Mouse (Mus musculus): ENCODE measurements around the gene Shisa8. TPM values are rescaled to one million over a fixed set of nuclear protein-coding genes. Genes with fewer than 3 reads are reported as not detected.

The Shisa8 gene
- polyA plus RNA-seq, 1 experiment from 2014 or later = 0.66 TPM

DNA sequence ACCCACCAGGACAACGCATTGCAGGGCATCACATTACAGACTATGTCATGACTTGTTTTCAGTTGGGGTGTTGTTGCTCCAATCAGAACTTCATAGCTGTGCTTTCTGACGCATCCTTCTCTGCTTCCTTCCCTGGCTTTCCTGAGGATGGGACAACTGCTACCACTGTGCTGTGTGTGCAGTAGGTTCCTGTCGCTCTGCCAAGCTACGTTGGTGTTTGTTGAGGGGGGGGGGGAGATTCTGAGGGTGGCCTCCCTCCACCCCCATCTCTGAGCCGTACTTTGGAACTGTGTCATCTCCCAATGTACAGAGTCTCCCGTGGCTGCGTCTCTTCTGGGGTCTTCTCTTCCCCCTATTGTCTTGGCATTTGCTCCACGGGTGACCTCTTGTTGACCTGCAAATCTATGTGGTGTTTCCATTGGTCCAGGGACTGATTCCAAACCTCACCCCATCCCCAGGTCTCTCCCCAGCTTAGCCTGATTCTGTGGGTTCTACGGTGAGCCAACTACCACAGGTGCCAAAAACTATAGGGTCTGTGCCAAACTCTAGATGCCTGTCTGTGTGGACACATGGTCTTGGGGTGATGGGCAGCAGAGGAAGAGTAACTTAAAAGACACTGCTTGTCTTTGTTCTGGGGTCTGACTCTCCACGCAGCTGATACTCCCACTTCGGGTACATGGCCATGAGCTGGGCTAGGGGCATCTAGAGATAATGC lies 2.9 kb upstream of the Shisa8 start:
- 51% methylated on average over 11 of the region's 11 CpGs for WGBS
- H3K36me3 ChIP-seq (ENCODE audit: insufficient read depth, low read length) = no peaks in the 10 kb centered on the region
- H3K9me3 ChIP-seq (replicated peaks; ENCODE audit: low read length) = no peaks in the 10 kb centered on the region
- TF ChIP-seq CTCF (IDR thresholded peaks at IDR 0.05; ENCODE audit: low read depth) = no peak
- no peak for DNase-seq (ENCODE audit: low spot score)
- peaks cover 11% of the 10 kb centered on the region; the same call in 1 of the 2 replicates for H3K4me1 ChIP-seq (replicated peaks; ENCODE audit: insufficient read depth, low read length)
- peaks cover 43% of the 10 kb centered on the region for H3K27me3 ChIP-seq (ENCODE audit: insufficient read depth, low read length)
- no peak for ATAC-seq (replicated peaks; ENCODE audit: low FRiP score, low read depth)
- H3K4me3 ChIP-seq (replicated peaks; ENCODE audit: low read depth, low read length) = no peak overlapping the region
- H3K9ac ChIP-seq (ENCODE audit: low read depth, low read length) = no peak overlapping the region
- H3K4me2 ChIP-seq (ENCODE audit: low read length) = no peak overlapping the region
- H3K27ac ChIP-seq = no peak overlapping the region

DNA sequence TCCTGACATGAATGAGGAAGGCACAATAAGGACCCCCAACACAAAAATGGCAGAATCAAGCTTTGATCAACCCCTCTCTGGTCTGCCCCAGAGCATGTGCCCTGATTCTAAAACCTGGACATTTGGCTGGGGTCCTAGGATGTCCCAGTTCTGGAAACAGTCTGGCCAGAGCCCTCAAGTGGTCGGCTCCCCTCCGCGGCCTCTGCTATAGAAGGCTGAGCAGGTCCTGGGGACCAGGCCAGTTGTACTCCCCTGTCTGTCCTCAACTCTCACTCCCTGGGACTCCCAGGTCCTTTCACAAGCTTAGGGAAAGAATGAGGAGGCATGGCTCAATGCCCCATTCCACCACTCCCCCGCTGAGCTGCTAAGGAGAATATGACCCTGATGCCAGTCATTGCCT lies 607 bp upstream of the Shisa8 start:
- Histone ChIP-seq H3K4me3 (replicated peaks; ENCODE audit: low read depth, low read length) (no peak overlapping the region), H3K36me3 (ENCODE audit: insufficient read depth, low read length) (no peaks in the 10 kb centered on the region), H3K9ac (ENCODE audit: low read depth, low read length) (no peak overlapping the region), H3K27me3 (ENCODE audit: insufficient read depth, low read length) (peaks cover 48% of the 10 kb centered on the region), H3K4me2 (ENCODE audit: low read length) (no peak overlapping the region), H3K27ac (no peak overlapping the region), H3K9me3 (replicated peaks; ENCODE audit: low read length) (no peaks in the 10 kb centered on the region), H3K4me1 (replicated peaks; ENCODE audit: insufficient read depth, low read length) (peaks cover 11% of the 10 kb centered on the region; the same call in 1 of the 2 replicates)
- 5% methylated on average over 4 of the region's 4 CpGs for whole genome bisulfite sequencing
- no peak for DNase-seq (ENCODE audit: low spot score)
- ATAC-seq (replicated peaks; ENCODE audit: low FRiP score, low read depth) = no peak
- TF ChIP-seq CTCF (IDR thresholded peaks at IDR 0.05; ENCODE audit: low read depth) = no peak

DNA sequence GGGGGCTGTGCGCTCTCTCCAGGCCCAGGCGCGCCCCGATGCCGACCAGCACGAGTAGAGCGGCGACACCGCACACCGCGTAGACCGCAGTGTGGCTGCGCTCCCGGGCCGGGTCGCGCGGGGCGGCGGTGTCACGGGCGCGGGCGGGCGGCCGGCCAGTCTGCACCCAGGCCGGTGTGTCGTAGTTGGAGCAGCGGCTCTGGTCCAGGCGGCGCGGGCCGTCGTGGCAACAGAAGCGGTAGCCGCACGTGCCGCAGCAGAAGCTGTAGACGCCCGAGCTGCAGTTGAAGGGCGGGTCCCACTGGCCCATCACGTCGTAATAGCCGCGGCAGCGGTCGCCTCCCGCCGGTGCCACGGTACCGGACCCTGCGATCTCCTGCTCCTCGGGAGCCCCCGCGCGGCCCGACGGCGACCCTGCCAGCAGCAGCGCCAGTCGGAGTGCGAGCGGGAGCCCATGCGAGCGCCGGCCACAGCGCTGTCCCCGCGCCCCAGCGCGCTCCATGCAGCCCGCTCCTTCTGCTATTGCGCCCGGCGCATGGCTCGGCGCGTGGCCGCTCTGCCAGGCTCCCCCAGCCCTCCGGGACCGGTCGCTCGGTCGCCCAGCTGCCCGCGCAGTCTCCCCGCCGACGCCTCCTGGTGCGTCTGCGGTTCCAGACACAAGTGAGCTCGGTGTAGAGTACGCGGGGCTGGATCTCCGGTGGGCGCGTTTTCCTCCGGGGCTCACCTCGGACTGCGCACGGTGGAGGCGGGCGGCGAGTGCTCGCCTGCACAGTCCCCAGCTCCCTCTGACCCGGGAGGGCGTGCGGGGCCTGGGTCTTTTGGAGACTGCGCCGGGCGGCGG lies 484 bp downstream of the Shisa8 start:
- Histone ChIP-seq H3K9ac (ENCODE audit: low read depth, low read length) (peak overlapping the region; percentile 35; the same call in 1 of the 2 replicates), H3K27me3 (ENCODE audit: insufficient read depth, low read length) (peaks cover 54% of the 10 kb centered on the region), H3K4me1 (replicated peaks; ENCODE audit: insufficient read depth, low read length) (peaks cover 11% of the 10 kb centered on the region; the same call in 1 of the 2 replicates), H3K9me3 (replicated peaks; ENCODE audit: low read length) (no peaks in the 10 kb centered on the region), H3K4me3 (replicated peaks; ENCODE audit: low read depth, low read length) (peak overlapping the region; percentile 48), H3K27ac (no peak overlapping the region), H3K4me2 (ENCODE audit: low read length) (peak overlapping the region; percentile 81), H3K36me3 (ENCODE audit: insufficient read depth, low read length) (no peaks in the 10 kb centered on the region)
- ATAC-seq (replicated peaks; ENCODE audit: low FRiP score, low read depth) (no peak; the same call in 1 of the 2 replicates), DNase-seq (ENCODE audit: low spot score) (peak; percentile 28)
- under 1% methylated on average over 75 of the region's 112 CpGs for WGBS
- TF ChIP-seq CTCF (IDR thresholded peaks at IDR 0.05; ENCODE audit: low read depth) = peak; percentile 15; the same call in 1 of the 2 replicates

DNA sequence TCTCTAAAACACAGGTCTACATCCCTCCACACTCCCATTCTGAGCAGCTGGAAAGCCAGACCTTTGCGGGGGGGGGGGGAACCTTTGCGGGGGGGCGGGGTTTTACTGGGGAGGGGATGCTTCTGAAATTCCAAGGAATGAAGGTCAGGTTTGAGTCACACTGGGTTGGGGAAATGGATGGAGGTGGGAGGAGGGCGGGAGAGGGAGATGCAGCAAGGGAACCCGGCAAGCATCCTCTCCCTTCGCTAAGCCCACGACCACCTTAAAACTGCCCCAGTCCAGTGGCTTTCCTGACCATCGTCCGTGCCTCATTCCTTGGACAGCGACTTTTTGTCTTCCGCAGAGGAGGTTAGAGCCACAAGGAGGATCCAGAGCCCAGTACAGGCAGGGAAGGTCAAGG lies 1.3 kb downstream of the Shisa8 start:
- Histone ChIP-seq H3K9ac (ENCODE audit: low read depth, low read length) (no peak overlapping the region), H3K36me3 (ENCODE audit: insufficient read depth, low read length) (no peaks in the 10 kb centered on the region), H3K27me3 (ENCODE audit: insufficient read depth, low read length) (peaks cover 62% of the 10 kb centered on the region), H3K4me2 (ENCODE audit: low read length) (peak overlapping the region; percentile 81), H3K9me3 (replicated peaks; ENCODE audit: low read length) (no peaks in the 10 kb centered on the region), H3K4me1 (replicated peaks; ENCODE audit: insufficient read depth, low read length) (peaks cover 11% of the 10 kb centered on the region; the same call in 1 of the 2 replicates), H3K4me3 (replicated peaks; ENCODE audit: low read depth, low read length) (peak overlapping the region; percentile 48), H3K27ac (no peak overlapping the region)
- DNase-seq (ENCODE audit: low spot score) = no peak
- whole genome bisulfite sequencing = 2% methylated on average over 11 of the region's 11 CpGs
- TF ChIP-seq CTCF (IDR thresholded peaks at IDR 0.05; ENCODE audit: low read depth) = no peak
- ATAC-seq (replicated peaks; ENCODE audit: low FRiP score, low read depth) = no peak

DNA sequence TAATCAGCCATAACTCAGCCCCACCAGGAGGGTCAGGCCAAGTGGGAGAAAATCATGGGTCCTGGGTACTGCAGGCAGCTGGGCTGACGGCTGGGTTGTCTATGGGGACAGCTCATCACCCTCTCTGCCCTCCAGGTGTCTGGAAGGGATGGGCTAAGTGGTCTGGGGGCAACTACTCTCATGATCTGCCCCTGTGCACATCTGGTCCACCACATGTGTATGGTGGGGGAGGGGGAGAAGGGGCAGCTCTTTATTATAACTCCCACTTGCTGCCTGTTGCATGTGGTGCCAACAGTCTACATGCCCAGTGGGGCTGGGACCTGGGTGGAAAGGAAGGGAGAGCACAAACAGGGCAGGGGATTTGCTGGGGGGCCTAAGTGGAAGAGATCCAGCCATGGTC lies 1.8 kb downstream of the Shisa8 start:
- DNase-seq (ENCODE audit: low spot score) (no peak), ATAC-seq (replicated peaks; ENCODE audit: low FRiP score, low read depth) (no peak)
- Histone ChIP-seq H3K9ac (ENCODE audit: low read depth, low read length) (no peak overlapping the region), H3K4me2 (ENCODE audit: low read length) (no peak overlapping the region), H3K27me3 (ENCODE audit: insufficient read depth, low read length) (peaks cover 59% of the 10 kb centered on the region), H3K4me3 (replicated peaks; ENCODE audit: low read depth, low read length) (no peak overlapping the region), H3K27ac (no peak overlapping the region), H3K36me3 (ENCODE audit: insufficient read depth, low read length) (0 out of 2 replicates have a peak, but pooled peaks cover 3% of the 10 kb centered on the region), H3K9me3 (replicated peaks; ENCODE audit: low read length) (no peaks in the 10 kb centered on the region), H3K4me1 (replicated peaks; ENCODE audit: insufficient read depth, low read length) (peaks cover 11% of the 10 kb centered on the region; the same call in 1 of the 2 replicates)
- WGBS = 47% methylated on average over 1 of the region's 1 CpGs
- no peak for TF ChIP-seq CTCF (IDR thresholded peaks at IDR 0.05; ENCODE audit: low read depth)

DNA sequence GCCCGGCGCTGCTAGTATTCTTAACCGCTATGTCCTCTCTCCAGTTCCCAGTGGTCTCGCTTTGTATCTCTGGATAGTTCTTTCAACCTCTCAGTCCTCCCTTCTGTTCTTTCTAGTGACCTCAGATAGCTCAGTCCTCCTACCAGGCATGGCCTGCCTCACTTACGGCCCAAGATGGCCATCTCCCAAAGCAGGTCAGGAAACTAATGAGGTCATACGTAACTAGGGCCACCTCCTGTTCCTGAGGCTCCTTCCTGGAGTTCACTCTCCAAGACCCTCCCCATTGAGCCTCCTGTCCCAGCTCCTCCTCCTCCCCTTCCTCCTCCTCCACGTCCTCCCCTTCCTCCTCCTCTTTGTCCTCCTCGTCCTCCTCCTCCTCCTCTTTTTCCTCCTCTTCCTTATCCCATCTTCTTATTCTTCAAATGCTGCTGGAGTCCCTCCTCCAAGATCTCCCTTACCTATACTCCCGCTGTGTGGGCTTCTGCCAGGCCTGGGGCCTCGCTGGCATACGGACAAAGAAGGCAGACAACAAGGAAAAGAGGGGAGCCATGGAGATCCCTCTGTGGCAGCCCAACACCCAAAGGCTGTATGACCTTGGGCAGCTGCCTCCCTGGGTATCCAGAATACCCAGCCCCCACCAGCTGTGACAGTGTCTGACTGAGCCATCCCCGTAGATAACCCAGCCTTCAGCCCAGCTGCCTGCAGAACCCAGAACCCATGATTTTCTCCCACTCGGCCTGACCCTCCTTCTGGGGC lies 3.1 kb downstream of the Shisa8 start:
- no peak for TF ChIP-seq CTCF (IDR thresholded peaks at IDR 0.05; ENCODE audit: low read depth)
- DNase-seq (ENCODE audit: low spot score) (no peak), ATAC-seq (replicated peaks; ENCODE audit: low FRiP score, low read depth) (no peak)
- H3K9ac ChIP-seq (ENCODE audit: low read depth, low read length) = no peak overlapping the region
- H3K4me3 ChIP-seq (replicated peaks; ENCODE audit: low read depth, low read length) = no peak overlapping the region
- H3K27me3 ChIP-seq (ENCODE audit: insufficient read depth, low read length) = peaks cover 47% of the 10 kb centered on the region
- H3K36me3 ChIP-seq (ENCODE audit: insufficient read depth, low read length) = 0 out of 2 replicates have a peak, but pooled peaks cover 5% of the 10 kb centered on the region
- H3K9me3 ChIP-seq (replicated peaks; ENCODE audit: low read length) = no peaks in the 10 kb centered on the region
- H3K4me2 ChIP-seq (ENCODE audit: low read length) = no peak overlapping the region
- peaks cover 11% of the 10 kb centered on the region; the same call in 1 of the 2 replicates for H3K4me1 ChIP-seq (replicated peaks; ENCODE audit: insufficient read depth, low read length)
- H3K27ac ChIP-seq = no peak overlapping the region
- 80% methylated on average over 13 of the region's 13 CpGs for WGBS
